Mouse (Mus musculus): ENCODE data around the gene Klf1.

GRCm38 (mm10) chr8:84936041-84936961 is 34.6 kb downstream of the Klf1 start:
- TF ChIP-seq CTCF (IDR thresholded peaks at IDR 0.05; ENCODE audit: borderline replicate concordance, insufficient read depth, low read depth, low read length) = no peak
- no peak for TF ChIP-seq POLR2A (IDR thresholded peaks at IDR 0.05; ENCODE audit: borderline replicate concordance, insufficient read depth, low read length)

Data from cerebellum, adult 2 months (tissue).